Mouse (Mus musculus): ENCODE data around the gene Mdga1.

Mdga1 gene

DNA sequence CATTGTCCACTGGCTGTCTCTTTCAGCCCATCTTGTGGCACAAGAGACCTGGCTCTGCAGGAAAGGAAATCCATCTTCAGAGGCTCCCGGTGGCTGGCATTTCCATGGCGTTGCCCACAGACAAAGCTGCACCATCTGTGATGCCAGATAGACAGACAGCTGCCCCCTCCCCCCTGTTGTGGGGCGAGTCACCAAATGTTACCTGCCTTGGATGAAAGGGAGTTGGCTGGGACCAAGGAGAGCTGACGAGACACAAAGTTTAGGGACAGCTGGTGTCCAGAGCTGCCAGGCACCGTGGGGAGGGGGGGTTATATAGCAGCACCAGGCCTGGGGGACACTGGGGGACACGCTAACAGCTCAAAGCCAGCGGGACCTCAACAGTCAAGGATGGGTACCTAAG lies 135.1 kb downstream of the Mdga1 start:
- no peaks in the 10 kb centered on the region for H3K9me3 ChIP-seq (ENCODE audit: low read length)
- peaks cover 27% of the 10 kb centered on the region for H3K4me1 ChIP-seq (replicated peaks; ENCODE audit: low read depth, low read length)
- 0 out of 2 replicates have a peak, but pooled peaks cover 8% of the 10 kb centered on the region for H3K36me3 ChIP-seq (ENCODE audit: insufficient read depth, low read length)
- H3K4me3 ChIP-seq (replicated peaks; ENCODE audit: low read length): no peak overlapping the region
- no peaks in the 10 kb centered on the region; the same call in 1 of the 2 replicates for H3K27me3 ChIP-seq (ENCODE audit: insufficient read depth, low read length)
- no peak for TF ChIP-seq POU5F1 (IDR thresholded peaks at IDR 0.05; ENCODE audit: borderline replicate concordance, low read length)

DNA sequence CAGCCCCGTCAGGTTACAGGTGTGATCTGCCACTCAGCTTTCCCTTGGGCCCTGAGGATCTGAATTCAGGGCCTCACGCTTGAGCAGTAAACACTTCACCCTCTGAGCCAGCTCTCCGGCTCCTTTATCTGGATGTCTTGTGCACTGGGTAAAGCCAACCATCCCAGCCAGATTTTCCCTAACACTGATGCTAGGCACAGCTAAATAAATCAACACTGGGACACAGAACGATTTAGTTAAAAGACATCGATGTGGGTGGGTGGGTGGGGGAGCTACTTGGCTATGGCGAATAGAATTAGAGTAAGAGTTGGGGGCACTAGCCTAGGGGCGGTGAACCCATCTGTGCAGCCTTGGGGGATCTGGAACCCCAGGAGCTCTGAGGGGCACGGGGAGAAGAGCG lies 135.6 kb downstream of the Mdga1 start:
- Histone ChIP-seq H3K27me3 (ENCODE audit: insufficient read depth, low read length) (no peaks in the 10 kb centered on the region; the same call in 1 of the 2 replicates), H3K36me3 (ENCODE audit: insufficient read depth, low read length) (0 out of 2 replicates have a peak, but pooled peaks cover 8% of the 10 kb centered on the region), H3K9me3 (ENCODE audit: low read length) (no peaks in the 10 kb centered on the region), H3K4me3 (replicated peaks; ENCODE audit: low read length) (no peak overlapping the region), H3K4me1 (replicated peaks; ENCODE audit: low read depth, low read length) (peaks cover 26% of the 10 kb centered on the region)
- no peak for TF ChIP-seq NANOG (IDR thresholded peaks at IDR 0.05; ENCODE audit: borderline replicate concordance, low read length)
- no peak for TF ChIP-seq POU5F1 (IDR thresholded peaks at IDR 0.05; ENCODE audit: borderline replicate concordance, low read length)
- TF ChIP-seq CTCF (conservative IDR thresholded peaks at IDR 0.05; ENCODE audit: low read length): no peak

DNA sequence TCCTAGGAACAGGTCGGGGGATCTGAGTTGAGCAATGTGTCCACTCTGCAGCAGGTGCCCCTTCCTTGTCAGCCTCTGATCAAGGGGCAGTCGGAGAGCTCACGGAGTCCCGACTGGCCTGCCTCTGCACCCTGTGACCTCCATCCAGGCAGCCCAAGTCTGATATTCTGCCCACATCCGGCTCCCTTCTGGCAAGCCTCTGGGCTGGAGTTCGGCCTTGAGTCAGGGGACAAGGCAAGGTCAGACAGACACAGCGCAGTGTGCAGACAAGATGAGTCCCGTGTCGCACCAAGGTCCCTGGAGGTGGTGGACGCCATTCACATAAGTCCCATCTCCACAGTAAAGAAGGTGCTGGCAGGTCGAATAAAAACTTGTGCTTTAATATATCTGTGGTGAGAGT lies 138.2 kb downstream of the Mdga1 start:
- Histone ChIP-seq H3K9me3 (ENCODE audit: low read length) (peaks cover 8% of the 10 kb centered on the region), H3K36me3 (ENCODE audit: insufficient read depth, low read length) (no peaks in the 10 kb centered on the region), H3K27me3 (ENCODE audit: insufficient read depth, low read length) (no peaks in the 10 kb centered on the region; the same call in 1 of the 2 replicates), H3K4me1 (replicated peaks; ENCODE audit: low read depth, low read length) (peaks cover 8% of the 10 kb centered on the region), H3K4me3 (replicated peaks; ENCODE audit: low read length) (no peak overlapping the region)
- TF ChIP-seq CTCF (conservative IDR thresholded peaks at IDR 0.05; ENCODE audit: low read length) (no peak), NANOG (IDR thresholded peaks at IDR 0.05; ENCODE audit: borderline replicate concordance, low read length) (no peak), POU5F1 (IDR thresholded peaks at IDR 0.05; ENCODE audit: borderline replicate concordance, low read length) (no peak)

DNA sequence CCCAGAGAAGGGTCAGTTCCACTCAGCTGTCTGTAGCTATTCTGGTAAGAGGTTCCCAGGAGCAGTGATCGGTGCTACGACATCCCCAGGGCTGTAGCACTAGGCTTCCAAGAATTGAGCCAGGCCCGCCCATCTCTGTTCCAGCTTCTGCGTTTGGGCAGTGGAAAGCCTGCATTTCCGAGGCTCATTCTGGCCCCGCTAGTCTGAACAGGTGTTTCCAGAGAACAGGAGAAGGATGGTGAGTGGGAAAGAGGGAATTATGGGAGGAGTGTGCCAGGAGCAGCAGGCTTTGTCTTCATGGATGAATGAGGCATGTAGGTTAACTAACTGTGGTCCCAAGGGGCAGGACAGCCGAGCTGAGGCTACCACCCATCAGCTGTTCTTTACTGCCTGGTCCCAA lies 140.8 kb downstream of the Mdga1 start:
- H3K4me1 ChIP-seq (replicated peaks; ENCODE audit: low read depth, low read length): peaks cover 9% of the 10 kb centered on the region
- H3K36me3 ChIP-seq (ENCODE audit: insufficient read depth, low read length): no peaks in the 10 kb centered on the region
- H3K9me3 ChIP-seq (ENCODE audit: low read length): peaks cover 28% of the 10 kb centered on the region
- no peak for TF ChIP-seq CTCF (conservative IDR thresholded peaks at IDR 0.05; ENCODE audit: low read length)
- TF ChIP-seq POU5F1 (IDR thresholded peaks at IDR 0.05; ENCODE audit: borderline replicate concordance, low read length): no peak
- no peak for TF ChIP-seq NANOG (IDR thresholded peaks at IDR 0.05; ENCODE audit: borderline replicate concordance, low read length)
- no peaks in the 10 kb centered on the region; the same call in 1 of the 2 replicates for H3K27me3 ChIP-seq (ENCODE audit: insufficient read depth, low read length)
- H3K4me3 ChIP-seq (replicated peaks; ENCODE audit: low read length): no peak overlapping the region

DNA sequence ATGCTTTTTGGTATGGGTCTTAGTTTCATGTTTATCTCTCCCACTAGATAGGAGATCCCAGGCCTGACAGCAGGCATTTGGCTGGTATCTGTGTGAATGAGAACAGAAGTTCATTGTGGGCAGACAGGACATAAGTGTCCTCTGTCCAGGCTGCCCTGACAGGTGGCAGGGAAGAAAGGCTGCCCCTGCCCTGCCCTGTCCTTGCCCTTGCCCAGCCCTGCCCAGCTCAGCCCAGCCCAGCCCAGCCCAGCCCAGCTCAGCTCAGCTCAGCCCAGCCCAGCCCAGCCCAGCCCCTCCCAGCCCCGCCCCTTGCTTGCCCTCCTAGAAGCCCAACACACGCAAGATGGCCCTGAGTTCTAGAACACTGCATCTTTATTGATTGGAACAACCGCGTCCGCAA lies 142.3 kb downstream of the Mdga1 start:
- peaks cover 14% of the 10 kb centered on the region for H3K4me1 ChIP-seq (replicated peaks; ENCODE audit: low read depth, low read length)
- H3K9me3 ChIP-seq (ENCODE audit: low read length): peaks cover 28% of the 10 kb centered on the region
- no peaks in the 10 kb centered on the region for H3K36me3 ChIP-seq (ENCODE audit: insufficient read depth, low read length)
- TF ChIP-seq CTCF (conservative IDR thresholded peaks at IDR 0.05; ENCODE audit: low read length) (no peak), POU5F1 (IDR thresholded peaks at IDR 0.05; ENCODE audit: borderline replicate concordance, low read length) (no peak), NANOG (IDR thresholded peaks at IDR 0.05; ENCODE audit: borderline replicate concordance, low read length) (no peak)
- H3K4me3 ChIP-seq (replicated peaks; ENCODE audit: low read length): no peak overlapping the region
- peaks cover 5% of the 10 kb centered on the region; the same call in 1 of the 2 replicates for H3K27me3 ChIP-seq (ENCODE audit: insufficient read depth, low read length)

DNA sequence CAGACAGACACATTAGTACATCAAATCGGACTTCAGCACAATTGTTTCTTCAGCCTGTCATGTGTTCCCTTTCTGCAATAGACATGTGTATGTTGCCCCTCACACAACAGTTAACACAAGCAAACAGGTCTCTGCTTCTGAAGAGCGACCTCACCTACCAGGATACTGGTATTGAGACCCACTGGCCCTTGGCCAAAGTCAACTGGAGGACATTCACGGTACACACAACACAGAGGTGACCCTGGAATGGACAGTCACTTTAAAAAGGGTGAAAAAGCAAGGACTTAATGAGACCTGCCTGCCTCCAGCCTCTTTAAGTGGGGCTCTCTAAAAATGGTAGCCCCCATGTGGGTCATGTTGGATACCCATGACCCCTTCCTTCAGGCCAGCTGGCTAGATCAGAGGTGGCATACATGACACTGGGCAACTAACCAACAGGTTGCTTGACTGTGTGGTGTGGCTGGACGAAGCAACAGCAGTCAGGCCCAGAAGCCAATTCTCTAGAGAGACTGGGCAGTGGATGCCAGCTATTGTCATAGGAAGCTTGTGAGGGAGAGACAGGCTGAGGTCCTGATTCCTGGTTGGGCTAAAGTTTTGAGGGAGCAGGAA lies 145.3 kb downstream of the Mdga1 start:
- no peak overlapping the region for H3K4me3 ChIP-seq (replicated peaks; ENCODE audit: low read length)
- peaks cover 28% of the 10 kb centered on the region for H3K9me3 ChIP-seq (ENCODE audit: low read length)
- H3K36me3 ChIP-seq (ENCODE audit: insufficient read depth, low read length): no peaks in the 10 kb centered on the region
- TF ChIP-seq POU5F1 (IDR thresholded peaks at IDR 0.05; ENCODE audit: borderline replicate concordance, low read length) (no peak), NANOG (IDR thresholded peaks at IDR 0.05; ENCODE audit: borderline replicate concordance, low read length) (no peak), CTCF (conservative IDR thresholded peaks at IDR 0.05; ENCODE audit: low read length) (no peak)
- peaks cover 5% of the 10 kb centered on the region for H3K4me1 ChIP-seq (replicated peaks; ENCODE audit: low read depth, low read length)
- peaks cover 20% of the 10 kb centered on the region for H3K27me3 ChIP-seq (ENCODE audit: insufficient read depth, low read length)

GRCm38 (mm10) chr17:29824208-29824509 lies 145.7 kb downstream of the Mdga1 start:
- TF ChIP-seq NANOG (IDR thresholded peaks at IDR 0.05; ENCODE audit: borderline replicate concordance, low read length) (no peak), CTCF (conservative IDR thresholded peaks at IDR 0.05; ENCODE audit: low read length) (no peak), POU5F1 (IDR thresholded peaks at IDR 0.05; ENCODE audit: borderline replicate concordance, low read length) (no peak)
- Histone ChIP-seq H3K36me3 (ENCODE audit: insufficient read depth, low read length) (no peaks in the 10 kb centered on the region), H3K27me3 (ENCODE audit: insufficient read depth, low read length) (peaks cover 25% of the 10 kb centered on the region), H3K4me1 (replicated peaks; ENCODE audit: low read depth, low read length) (peaks cover 5% of the 10 kb centered on the region), H3K9me3 (ENCODE audit: low read length) (peaks cover 28% of the 10 kb centered on the region), H3K4me3 (replicated peaks; ENCODE audit: low read length) (no peak overlapping the region)

- Histone ChIP-seq H3K36me3 (ENCODE audit: insufficient read depth, low read length) (no peaks in the 10 kb centered on the region), H3K4me3 (replicated peaks; ENCODE audit: low read length) (no peak overlapping the region), H3K27me3 (ENCODE audit: insufficient read depth, low read length) (peaks cover 29% of the 10 kb centered on the region), H3K9me3 (ENCODE audit: low read length) (peaks cover 28% of the 10 kb centered on the region), H3K4me1 (replicated peaks; ENCODE audit: low read depth, low read length) (peaks cover 6% of the 10 kb centered on the region)
- TF ChIP-seq CTCF (conservative IDR thresholded peaks at IDR 0.05; ENCODE audit: low read length) (no peak), NANOG (IDR thresholded peaks at IDR 0.05; ENCODE audit: borderline replicate concordance, low read length) (no peak), POU5F1 (IDR thresholded peaks at IDR 0.05; ENCODE audit: borderline replicate concordance, low read length) (no peak)
Measured at GRCm38 (mm10) chr17:29823439-29824207, 146.3 kb downstream of the Mdga1 start.
